Mouse (Mus musculus) MEL (cell line): ENCODE results near the gene Ndufs8. TPM values are rescaled to one million over a fixed set of nuclear protein-coding genes. Genes with fewer than 3 reads are reported as not detected.

Experiments
- DNase-seq: peaks from one replicate; pipeline ENCODE4 v3.0.0; 2011; ENCODE audit warnings: low read depth, low spot score
- H3K27ac ChIP-seq: 2 replicates; pipeline ENCODE4 v1.5.1; 2012; ENCODE audit warnings: low read depth, mild to moderate bottlenecking, control low read depth, low read length, moderate library complexity; ENCODE audit not compliant: control insufficient read depth
- H3K27me3 ChIP-seq, 2 experiments: fragments of 150-350 bp in 1 of 2; sonication (generic) in 1 of 2; 2 replicates each; pipeline ENCODE4 v1.6.1; 2012; ENCODE audit warnings: low read length in 2 of 2, mild to moderate bottlenecking in 2 of 2, improper control_type of control experiment in 1 of 2, moderate library complexity in 1 of 2; ENCODE audit not compliant: insufficient read depth in 2 of 2, control insufficient read depth in 1 of 2
- H3K36me3 ChIP-seq, 2 experiments: 2 replicates each; pipeline ENCODE4 v1.6.1; 2012 to 2014; ENCODE audit warnings: low read length in 2 of 2, improper control_type of control experiment in 1 of 2, inconsistent platforms in 1 of 2, mild to moderate bottlenecking in 1 of 2; ENCODE audit not compliant: insufficient read depth in 2 of 2, control insufficient read depth in 1 of 2
- H3K4me1 ChIP-seq, 2 experiments: fragments of 150-350 bp in 1 of 2; sonication (generic) in 1 of 2; 2 replicates each; pipeline ENCODE4 v1.6.1; 2012; ENCODE audit warnings: low read length in 2 of 2, improper control_type of control experiment in 1 of 2, mild to moderate bottlenecking in 1 of 2; ENCODE audit not compliant: insufficient read depth in 2 of 2, control insufficient read depth in 1 of 2
- H3K4me3 ChIP-seq, 2 experiments: fragments of 150-350 bp in 1 of 2; sonication (generic) in 1 of 2; 2 replicates each; pipeline ENCODE4 v1.5.1; 2012; ENCODE audit warnings: low read depth in 2 of 2, low read length in 2 of 2, mild to moderate bottlenecking in 2 of 2, moderate library complexity in 2 of 2, control low read depth in 1 of 2, improper control_type of control experiment in 1 of 2; ENCODE audit not compliant: control insufficient read depth in 1 of 2, insufficient read depth in 1 of 2
- H3K79me2 ChIP-seq: 2 replicates; pipeline ENCODE4 v1.6.1; 2012; ENCODE audit warnings: mild to moderate bottlenecking, low read length, moderate library complexity; ENCODE audit not compliant: control insufficient read depth, poor library complexity, insufficient read depth
- H3K9ac ChIP-seq: 2 replicates; pipeline ENCODE4 v1.6.1; 2012; ENCODE audit warnings: low read depth, mild to moderate bottlenecking, control low read depth, low read length, moderate library complexity; ENCODE audit not compliant: control insufficient read depth, poor library complexity, severe bottlenecking
- H3K9me3 ChIP-seq: fragments of 150-350 bp; sonication (generic); replicated peaks from 2 replicates; pipeline ENCODE4 v1.6.1; 2012; ENCODE audit warnings: mild to moderate bottlenecking, low read length, improper control_type of control experiment, moderate library complexity; ENCODE audit not compliant: insufficient read depth
- BHLHE40 ChIP-seq: IDR thresholded peaks from 2 replicates; pipeline ENCODE4 v1.6.1; 2012; ENCODE audit warnings: low read depth, mild to moderate bottlenecking, inconsistent platforms, low read length, improper control_type of control experiment, borderline replicate concordance
- CHD1 ChIP-seq: IDR thresholded peaks from 2 replicates; pipeline ENCODE4 v1.6.1; 2012; ENCODE audit warnings: low read depth, mild to moderate bottlenecking, inconsistent platforms, low read length, improper control_type of control experiment
- CTCF ChIP-seq, 3 experiments: IDR thresholded peaks in 2 of 3; conservative IDR thresholded peaks in 1 of 3; 2 replicates each; pipeline ENCODE4 v1.5.1; 2011 to 2012; ENCODE audit warnings: low read length in 3 of 3, low read depth in 2 of 3, mild to moderate bottlenecking in 2 of 3, improper control_type of control experiment in 1 of 3, inconsistent platforms in 1 of 3, mixed read lengths in 1 of 3, moderate library complexity in 1 of 3; ENCODE audit not compliant: control insufficient read depth in 1 of 3, insufficient read depth in 1 of 3, poor library complexity in 1 of 3, severe bottlenecking in 1 of 3
- E2F4 ChIP-seq: IDR thresholded peaks from 2 replicates; pipeline ENCODE4 v1.6.1; 2011; ENCODE audit warnings: low read depth, low read length, improper control_type of control experiment, borderline replicate concordance
- GABPA ChIP-seq: IDR thresholded peaks from 2 replicates; pipeline ENCODE4 v1.6.1; 2012; ENCODE audit warnings: low read depth, mild to moderate bottlenecking, inconsistent platforms, low read length, improper control_type of control experiment, moderate library complexity
- HCFC1 ChIP-seq: IDR thresholded peaks from 2 replicates; pipeline ENCODE4 v1.6.1; 2012; ENCODE audit warnings: low read depth, mild to moderate bottlenecking, inconsistent platforms, low read length, improper control_type of control experiment, moderate library complexity
- KAT2A ChIP-seq: conservative IDR thresholded peaks from 2 replicates; pipeline ENCODE4 v1.6.1; 2012; ENCODE audit warnings: low read depth, low read length, improper control_type of control experiment, inconsistent platforms
- MAX ChIP-seq: IDR thresholded peaks from 2 replicates; pipeline ENCODE4 v1.6.1; 2011; ENCODE audit warnings: low read length, improper control_type of control experiment
- MAZ ChIP-seq: IDR thresholded peaks from 2 replicates; pipeline ENCODE4 v1.6.1; 2012; ENCODE audit warnings: low read depth, mild to moderate bottlenecking, inconsistent platforms, low read length, improper control_type of control experiment
- MEF2A ChIP-seq: IDR thresholded peaks from 2 replicates; pipeline ENCODE4 v1.6.1; 2014; ENCODE audit warnings: low read depth, mild to moderate bottlenecking, inconsistent platforms, low read length, improper control_type of control experiment; ENCODE audit not compliant: poor library complexity, insufficient replicate concordance, severe bottlenecking; ENCODE audit errors: extremely low read depth
- MXI1 ChIP-seq: IDR thresholded peaks from 2 replicates; pipeline ENCODE4 v1.6.1; 2011; ENCODE audit warnings: mild to moderate bottlenecking, low read depth, low read length, improper control_type of control experiment
- MYC ChIP-seq: IDR thresholded peaks from 2 replicates; pipeline ENCODE4 v1.6.1; 2011; ENCODE audit warnings: low read depth, mild to moderate bottlenecking, low read length, improper control_type of control experiment, moderate library complexity
- NRF1 ChIP-seq: IDR thresholded peaks from 2 replicates; pipeline ENCODE4 v1.6.1; 2014; ENCODE audit warnings: low read depth, mild to moderate bottlenecking, inconsistent platforms, low read length, improper control_type of control experiment, moderate library complexity; ENCODE audit not compliant: poor library complexity, insufficient read depth, severe bottlenecking
- POLR2A ChIP-seq, 2 experiments: IDR thresholded peaks; 2 replicates each; pipeline ENCODE4 v1.6.1; 2011 to 2012; ENCODE audit warnings: low read length in 2 of 2, mild to moderate bottlenecking in 2 of 2, control low read depth in 1 of 2, improper control_type of control experiment in 1 of 2, low read depth in 1 of 2, moderate library complexity in 1 of 2; ENCODE audit not compliant: control insufficient read depth in 1 of 2, insufficient read depth in 1 of 2, poor library complexity in 1 of 2
- RCOR1 ChIP-seq: IDR thresholded peaks from 2 replicates; pipeline ENCODE4 v1.6.1; 2012; ENCODE audit warnings: low read depth, mild to moderate bottlenecking, inconsistent platforms, low read length, improper control_type of control experiment
- SIN3A ChIP-seq: IDR thresholded peaks from 2 replicates; pipeline ENCODE4 v1.6.1; 2012; ENCODE audit warnings: low read length, improper control_type of control experiment, inconsistent platforms
- TAL1 ChIP-seq: IDR thresholded peaks from 2 replicates; pipeline ENCODE4 v1.6.1; 2012; ENCODE audit warnings: mild to moderate bottlenecking, inconsistent platforms, low read length, moderate library complexity, mixed read lengths
- TBP ChIP-seq: IDR thresholded peaks from 2 replicates; pipeline ENCODE4 v1.8.0; 2011; ENCODE audit warnings: low read depth, low read length, improper control_type of control experiment
- TCF12 ChIP-seq: IDR thresholded peaks from 2 replicates; pipeline ENCODE4 v1.6.1; 2014; ENCODE audit warnings: low read depth, mild to moderate bottlenecking, inconsistent platforms, low read length, improper control_type of control experiment, moderate library complexity
- ZKSCAN1 ChIP-seq: IDR thresholded peaks from 2 replicates; pipeline ENCODE4 v1.6.1; 2012; ENCODE audit warnings: low read depth, mild to moderate bottlenecking, inconsistent platforms, low read length, improper control_type of control experiment, moderate library complexity
- polyA plus RNA-seq, 2 experiments: library from polyadenylated mRNA; stranded (reverse) in 1 of 2; unstranded in 1 of 2; fragments of >175 nt in 1 of 2; fragments of >200 nt in 1 of 2; gene quantifications; 2 replicates each; pipeline versions ENCODE4 v1.2.1 to v1.2.4; 2012; ENCODE audit warnings: low replicate concordance in 2 of 2, low read depth in 1 of 2; ENCODE audit not compliant: insufficient read length in 2 of 2, insufficient read depth in 1 of 2, missing spikeins in 1 of 2
- total RNA-seq: library from RNA; depleted of rRNA; stranded (reverse); fragments of 300-350 nt; gene quantifications from 2 replicates; pipeline ENCODE4 v1.2.3, GENCODE M21; 2012

Ndufs8 gene
- total and polyA plus RNA-seq, 3 experiments: 205 to 243 TPM; not detected in 1

DNA sequence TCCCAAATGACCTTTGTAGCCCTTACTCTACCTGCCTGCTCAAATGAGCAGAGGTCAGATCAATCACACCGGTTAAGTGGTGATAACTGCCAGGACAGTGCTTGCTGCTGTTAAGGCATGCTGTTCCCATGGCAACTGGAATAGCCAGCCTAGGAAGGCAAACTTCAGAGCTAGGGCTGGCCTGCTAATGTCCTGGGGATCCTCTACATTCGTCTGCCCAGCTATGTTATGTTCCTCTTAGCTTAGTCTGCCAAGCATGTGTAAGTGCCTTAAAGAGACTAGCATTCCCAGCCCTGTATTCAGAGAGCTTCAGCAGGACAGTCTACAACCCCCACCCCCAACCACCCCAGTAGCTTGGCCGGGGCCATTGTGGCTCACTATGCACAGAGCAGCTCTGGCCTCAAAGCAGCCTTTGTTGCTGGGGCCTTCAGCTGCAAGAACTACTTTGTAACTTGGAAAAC is 17.4 kb downstream of the Ndufs8 start:
- TF ChIP-seq SIN3A (no peak), CHD1 (no peak), ZKSCAN1 (no peak)
- TF ChIP-seq, all 39 proteins: peak for 0
- H3K27me3 ChIP-seq: no peaks in the 10 kb centered on the region

DNA sequence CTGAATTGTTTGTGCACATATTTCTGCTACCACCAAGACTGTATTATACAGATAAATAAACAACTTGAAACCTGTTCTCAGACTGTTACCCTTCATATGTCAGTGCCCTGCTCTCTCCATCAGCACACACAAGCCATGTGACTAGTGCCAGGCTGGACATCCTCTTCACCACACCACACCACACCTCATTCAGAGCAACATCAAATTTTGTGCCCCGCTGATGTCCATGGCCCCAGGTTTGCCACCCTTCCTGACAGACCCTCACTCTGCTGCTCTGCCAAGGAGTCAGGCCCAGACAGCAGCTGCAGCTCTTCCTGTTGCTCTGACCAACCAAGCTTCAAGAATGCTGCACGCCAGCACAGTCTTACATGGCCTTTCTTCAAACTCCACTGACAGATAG is 18.3 kb downstream of the Ndufs8 start:
- DNase-seq: no peak
- Histone ChIP-seq H3K36me3 (no peaks in the 10 kb centered on the region; a peak in 2 of 4 replicates), H3K9me3 (no peaks in the 10 kb centered on the region), H3K27me3 (no peaks in the 10 kb centered on the region), H3K79me2 (no peaks in the 10 kb centered on the region), H3K9ac (no peak overlapping the region), H3K4me1 (no peaks in the 10 kb centered on the region), H3K4me3 (no peak overlapping the region), H3K27ac (no peak overlapping the region)
- TF ChIP-seq MAX (no peak), CTCF (IDR thresholded peaks at IDR 0.05 in 2 of 3, conservative IDR thresholded peaks at IDR 0.05 in 1 of 3; ENCODE audit: control insufficient read depth in 1 of 3, insufficient read depth in 1 of 3, low read depth in 2 of 3, low read length in 3 of 3, poor library complexity in 1 of 3, severe bottlenecking in 1 of 3) (no peak), GABPA (no peak), MYC (no peak), POLR2A (IDR thresholded peaks at IDR 0.05; ENCODE audit: control insufficient read depth in 1 of 2, insufficient read depth in 1 of 2, low read depth in 1 of 2, low read length in 2 of 2, poor library complexity in 1 of 2) (no peak), MXI1 (no peak), KAT2A (no peak)

More for the DNA sequence above, 17.4 kb downstream of the Ndufs8 start:
- H3K4me3 ChIP-seq: no peak overlapping the region
- H3K4me1 ChIP-seq: no peaks in the 10 kb centered on the region
- no peak for DNase-seq
- H3K36me3 ChIP-seq: no peaks in the 10 kb centered on the region; a peak in 2 of 4 replicates
- H3K9ac ChIP-seq: no peak overlapping the region
- H3K79me2 ChIP-seq: no peaks in the 10 kb centered on the region
- no peaks in the 10 kb centered on the region for H3K9me3 ChIP-seq
- no peak overlapping the region for H3K27ac ChIP-seq

DNA sequence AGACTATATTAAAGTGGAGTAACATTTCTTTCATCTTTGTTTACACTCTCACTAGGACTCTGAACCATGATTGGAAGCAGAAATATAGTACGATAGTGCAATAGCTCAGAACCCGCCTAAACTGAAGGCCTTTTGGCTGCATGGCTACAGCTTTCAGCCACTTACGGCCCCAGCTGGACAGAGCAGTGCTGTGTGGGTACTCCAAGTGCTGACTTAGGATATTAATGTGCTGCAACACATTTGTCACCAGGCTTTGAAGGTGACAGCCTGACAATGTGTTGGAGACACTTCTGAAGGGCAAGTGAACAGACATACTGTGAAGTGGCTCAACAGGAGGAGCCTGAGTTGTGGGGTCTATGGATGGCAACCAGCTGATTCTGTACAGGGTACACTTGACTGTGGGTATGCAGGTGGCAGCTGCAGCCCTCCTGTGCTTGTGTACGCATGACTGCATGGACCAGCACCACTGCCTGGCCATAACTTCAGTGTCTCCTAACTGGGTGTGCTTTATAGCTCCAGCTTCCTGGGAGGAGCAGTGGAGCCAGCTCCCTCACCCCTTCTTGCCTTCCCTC is 18.9 kb downstream of the Ndufs8 start:
- TF ChIP-seq E2F4 (no peak), CTCF (IDR thresholded peaks at IDR 0.05 in 2 of 3, conservative IDR thresholded peaks at IDR 0.05 in 1 of 3; ENCODE audit: control insufficient read depth in 1 of 3, insufficient read depth in 1 of 3, low read depth in 2 of 3, low read length in 3 of 3, poor library complexity in 1 of 3, severe bottlenecking in 1 of 3) (no peak), BHLHE40 (no peak), KAT2A (no peak), HCFC1 (no peak), MAX (no peak), TCF12 (no peak), TAL1 (no peak), ZKSCAN1 (no peak), MAZ (no peak), TBP (no peak), CHD1 (no peak), NRF1 (no peak), RCOR1 (no peak), MEF2A (no peak)
- no peaks in the 10 kb centered on the region for H3K4me1 ChIP-seq

More for the DNA sequence above, 18.9 kb downstream of the Ndufs8 start:
- H3K36me3 ChIP-seq: no peaks in the 10 kb centered on the region; a peak in 2 of 4 replicates
- H3K27ac ChIP-seq: no peak overlapping the region
- H3K9ac ChIP-seq: no peak overlapping the region
- H3K9me3 ChIP-seq: no peaks in the 10 kb centered on the region
- no peaks in the 10 kb centered on the region for H3K79me2 ChIP-seq
- H3K27me3 ChIP-seq: no peaks in the 10 kb centered on the region
- no peak for DNase-seq
- no peak overlapping the region for H3K4me3 ChIP-seq
